Mouse (Mus musculus): ENCODE measurements around the gene Pqlc2.
A peak's percentile ranks its signal among the peaks of the same experiment; 100 is the strongest.

Pqlc2 gene

GRCm38 (mm10) chr4:139310171-139310898, at the start of gene Pqlc2, which contains the start of gene Akr7a5:
Pqlc2 (minus strand) TSS chr4:139310708.
Akr7a5 (plus strand) TSS chr4:139310744.
- peak; percentile 97 for DNase-seq

GRCm38 (mm10) chr4:139357211-139357610, 46.7 kb upstream of the Pqlc2 start:
- DNase-seq: no peak

- DNase-seq: no peak
Measured at GRCm38 (mm10) chr4:139352832-139353231, 42.3 kb upstream of the Pqlc2 start.

GRCm38 (mm10) chr4:139351931-139352711, 41.6 kb upstream of the Pqlc2 start, which contains the start of the genes Mrto4, Emc1 and Ubr4:
Mrto4 (minus strand) TSS chr4:139352576.
Emc1 (plus strand) TSS chr4:139352587.
Ubr4 (plus strand) TSS chr4:139352609.
- DNase-seq: peak; percentile 93

GRCm38 (mm10) chr4:139345416-139346019, 35.0 kb upstream of the Pqlc2 start:
- DNase-seq: no peak

- DNase-seq: no peak
Measured at GRCm38 (mm10) chr4:139343718-139344117, 33.2 kb upstream of the Pqlc2 start.

GRCm38 (mm10) chr4:139341556-139342233, 31.2 kb upstream of the Pqlc2 start:
- DNase-seq: no peak

- DNase-seq: no peak
Measured at GRCm38 (mm10) chr4:139340835-139341234, 30.3 kb upstream of the Pqlc2 start.

GRCm38 (mm10) chr4:139338145-139338544, 27.6 kb upstream of the Pqlc2 start:
- no peak for DNase-seq

GRCm38 (mm10) chr4:139336822-139337483, 26.4 kb upstream of the Pqlc2 start:
- DNase-seq: peak; percentile 82

GRCm38 (mm10) chr4:139335507-139335906, 25.0 kb upstream of the Pqlc2 start:
- no peak for DNase-seq

GRCm38 (mm10) chr4:139334631-139335295, 24.3 kb upstream of the Pqlc2 start:
- DNase-seq: no peak

GRCm38 (mm10) chr4:139330605-139331004, 20.1 kb upstream of the Pqlc2 start:
- peak; percentile 88 for DNase-seq

GRCm38 (mm10) chr4:139319740-139320139, 9.2 kb upstream of the Pqlc2 start:
- no peak for DNase-seq

- no peak for DNase-seq
Measured at GRCm38 (mm10) chr4:139318449-139318848, 7.9 kb upstream of the Pqlc2 start.

- DNase-seq: peak; percentile 63
Measured at GRCm38 (mm10) chr4:139312632-139313031, 2.1 kb upstream of the Pqlc2 start.

- no peak for DNase-seq
Measured at GRCm38 (mm10) chr4:139311707-139312106, 1.2 kb upstream of the Pqlc2 start.

GRCm38 (mm10) chr4:139310899-139311701, 592 bp upstream of the Pqlc2 start:
- peak; percentile 56 for DNase-seq

- DNase-seq: peak; percentile 33
Measured at GRCm38 (mm10) chr4:139309651-139310050, 857 bp downstream of the Pqlc2 start.

- DNase-seq: no peak
Measured at GRCm38 (mm10) chr4:139307916-139308315, 2.6 kb downstream of the Pqlc2 start.

GRCm38 (mm10) chr4:139305521-139305920, 5.0 kb downstream of the Pqlc2 start:
- no peak for DNase-seq
